Mouse (Mus musculus) layer of hippocampus, adult 8-10 months (tissue): ENCODE results near the gene B4galt1. TPM values are rescaled to one million over a fixed set of nuclear protein-coding genes. Genes with fewer than 3 reads are reported as not detected.

Experiments
- DNase-seq, 2 experiments: peaks; one replicate each; pipeline ENCODE4 v3.0.0; 2022; ENCODE audit warnings: low spot score in 2 of 2
- total RNA-seq, 4 experiments: library from RNA; stranded (reverse); gene quantifications; 2 replicates each; pipeline ENCODE4 v1.2.4; 2022

B4galt1 gene
- total RNA-seq, 4 experiments from 2014 or later = 6.7 to 13.0 (median 9.0) TPM

DNA sequence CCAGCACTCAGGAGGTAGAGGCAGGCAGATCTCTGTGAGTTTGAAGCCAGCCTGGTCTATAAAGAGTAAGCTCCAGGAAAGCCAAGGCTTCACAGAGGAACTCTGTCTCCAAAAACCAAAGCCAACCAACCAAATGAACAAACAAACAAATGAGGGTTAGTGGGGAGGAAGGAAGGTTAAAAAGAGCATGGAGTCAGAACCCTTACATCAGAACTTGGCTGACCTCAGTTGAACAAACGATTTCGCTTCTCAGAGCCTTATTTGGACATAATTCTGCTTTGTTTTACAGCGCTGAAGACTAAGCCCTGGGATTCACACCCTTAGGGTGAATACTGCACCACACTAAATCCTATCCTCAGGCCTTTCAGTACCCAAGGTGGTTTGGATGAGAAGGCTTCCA lies 18.3 kb upstream of the B4galt1 start:
- no peak for DNase-seq

DNA sequence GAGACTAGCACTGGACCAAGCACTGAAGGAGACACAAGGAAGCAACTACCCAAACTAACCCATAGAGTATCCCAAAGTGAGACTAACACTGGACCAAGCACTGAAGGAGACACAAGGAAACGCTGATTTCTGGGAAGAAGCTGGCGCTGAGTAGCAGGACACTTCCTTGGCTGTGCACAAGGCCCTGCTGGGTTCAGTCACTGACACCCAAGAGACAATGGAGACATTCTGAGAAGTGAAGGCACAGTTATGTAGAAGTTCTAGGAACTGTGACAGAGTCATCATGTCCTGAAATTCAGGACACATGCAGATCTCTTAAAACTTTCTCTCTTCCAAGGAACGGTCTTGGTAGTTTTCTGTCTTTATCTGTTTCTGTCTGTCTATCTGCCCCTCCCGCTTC lies 16.4 kb upstream of the B4galt1 start:
- no peak for DNase-seq

DNA sequence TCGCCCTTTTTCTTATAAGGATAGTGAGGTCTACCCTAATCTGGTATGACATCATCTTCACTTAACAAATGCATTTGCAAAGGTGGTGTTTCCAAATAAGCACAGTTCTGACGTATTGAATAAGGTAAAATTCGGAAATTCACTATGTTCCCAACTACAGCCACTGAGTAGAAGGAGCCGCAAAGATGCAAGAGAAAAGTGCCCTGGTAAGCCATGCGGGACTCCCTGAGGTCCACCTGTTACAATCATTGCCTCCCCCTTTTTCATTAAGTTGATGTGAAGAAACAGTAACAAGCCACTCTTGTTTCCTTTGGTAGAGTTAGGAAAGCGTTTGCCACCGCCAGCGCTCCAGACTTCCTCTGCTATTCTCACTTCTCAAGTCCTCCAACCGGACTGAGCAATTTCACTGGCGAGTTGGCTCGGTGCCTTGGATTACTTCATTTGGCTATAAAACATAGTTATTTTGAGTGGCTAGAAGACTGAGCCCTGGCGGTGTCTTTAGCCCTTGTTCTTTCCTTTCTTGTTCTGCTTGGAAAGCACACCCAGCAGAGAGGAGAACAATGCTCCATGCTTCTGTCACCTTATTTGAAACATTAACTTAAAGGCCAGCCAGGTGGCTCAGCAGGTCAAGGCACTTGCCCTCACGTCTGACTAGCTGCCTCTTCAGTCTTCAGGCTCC lies 14.9 kb upstream of the B4galt1 start:
- no peak for DNase-seq

GRCm38 (mm10) chr4:40864361-40864760 lies 10.6 kb upstream of the B4galt1 start:
- no peak for DNase-seq

DNA sequence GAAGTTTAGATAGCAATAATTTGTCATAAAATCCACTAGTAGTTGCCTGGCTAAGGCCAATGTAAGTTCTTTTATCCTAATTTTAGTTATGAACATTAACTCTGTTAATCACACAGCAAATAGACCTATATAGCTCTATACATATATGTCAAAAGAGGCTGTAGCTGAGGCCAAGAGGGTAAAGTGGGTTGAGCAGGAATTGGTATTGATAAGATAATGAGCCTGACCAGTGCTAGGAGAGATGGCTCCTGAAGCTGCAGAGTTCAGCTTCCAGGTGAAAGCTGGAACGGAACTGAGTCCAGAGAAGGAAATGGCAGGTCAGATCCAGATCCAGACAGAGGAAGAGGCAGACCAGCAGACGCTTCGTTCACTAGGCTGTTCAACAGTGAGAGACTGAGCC lies 9.5 kb upstream of the B4galt1 start:
- DNase-seq = no peak

- no peak for DNase-seq
Measured at GRCm38 (mm10) chr4:40861131-40861530, 7.3 kb upstream of the B4galt1 start.

- DNase-seq = no peak
Measured at GRCm38 (mm10) chr4:40857824-40858346, 4.1 kb upstream of the B4galt1 start.

DNA sequence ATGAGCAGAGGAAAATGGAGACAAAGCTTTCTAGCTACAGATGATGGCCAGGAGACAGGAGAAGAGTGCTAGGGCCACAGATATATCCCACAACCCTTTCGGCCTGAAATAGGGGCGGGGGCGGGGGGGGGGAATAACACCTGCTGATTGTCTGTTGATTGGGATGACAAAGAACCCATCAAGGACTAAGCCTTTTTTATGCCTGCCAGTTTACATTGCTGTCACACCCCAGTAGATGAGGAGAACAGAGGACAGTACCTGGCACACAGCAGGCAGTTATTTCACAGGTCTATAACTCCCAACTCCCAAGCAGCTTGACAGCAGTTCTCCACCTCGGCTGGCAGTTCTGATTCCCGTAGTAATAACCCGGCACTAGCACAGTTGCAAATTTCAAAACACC lies 2.8 kb upstream of the B4galt1 start:
- no peak for DNase-seq

- DNase-seq = peak in 1 of 2 experiments; percentile 28
Measured at GRCm38 (mm10) chr4:40854387-40854933, 655 bp upstream of the B4galt1 start.

- DNase-seq = no peak
Measured at GRCm38 (mm10) chr4:40852861-40853564, 792 bp downstream of the B4galt1 start.

DNA sequence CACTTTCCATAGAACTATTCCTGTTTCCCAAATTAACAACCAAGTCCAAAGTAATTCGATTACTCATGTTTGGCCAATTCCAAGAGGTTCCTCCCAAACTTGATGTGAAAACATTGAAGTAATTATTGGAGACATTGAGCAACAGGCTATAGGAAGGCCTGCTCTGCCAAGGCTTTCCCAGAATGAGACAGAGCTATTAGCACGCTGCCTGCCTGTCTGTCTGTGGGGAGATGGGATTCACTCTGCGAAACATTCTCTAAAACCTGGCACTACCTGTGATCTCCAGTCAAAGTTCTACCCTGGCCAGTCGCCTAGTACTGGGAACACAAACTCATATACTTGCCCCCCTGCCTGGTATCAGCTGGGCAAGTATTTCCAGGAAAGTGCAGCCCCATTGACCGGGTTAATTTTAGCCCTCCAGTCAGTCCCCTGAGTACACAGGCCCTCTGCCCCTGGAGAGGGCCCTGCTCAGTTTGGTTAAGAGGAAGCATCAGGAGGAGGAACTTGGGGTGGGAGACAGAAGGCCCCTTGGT lies 1.5 kb downstream of the B4galt1 start:
- DNase-seq = no peak

DNA sequence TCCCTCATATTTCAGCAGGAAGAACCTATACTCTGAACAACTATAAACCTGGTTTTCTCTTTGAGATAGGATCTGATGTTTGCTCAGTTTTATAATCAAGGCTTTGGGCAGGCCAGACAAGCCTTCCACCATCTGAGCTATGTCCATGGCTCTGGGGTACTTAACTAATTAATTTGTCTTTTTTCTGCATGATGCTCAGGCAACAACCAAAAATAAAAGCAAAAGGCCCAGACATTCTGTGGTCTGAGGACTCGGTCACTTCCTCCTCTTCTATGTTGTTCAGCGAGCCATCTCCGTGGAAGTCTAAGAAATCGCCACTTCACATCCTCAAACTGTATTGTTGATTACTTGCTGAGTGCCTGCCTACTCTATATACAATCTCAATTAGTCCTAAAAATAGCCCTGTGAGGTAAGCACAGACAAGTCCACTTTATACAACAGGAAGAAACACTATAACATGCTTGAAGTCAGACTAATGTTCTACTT lies 2.0 kb downstream of the B4galt1 start:
- DNase-seq = no peak

DNA sequence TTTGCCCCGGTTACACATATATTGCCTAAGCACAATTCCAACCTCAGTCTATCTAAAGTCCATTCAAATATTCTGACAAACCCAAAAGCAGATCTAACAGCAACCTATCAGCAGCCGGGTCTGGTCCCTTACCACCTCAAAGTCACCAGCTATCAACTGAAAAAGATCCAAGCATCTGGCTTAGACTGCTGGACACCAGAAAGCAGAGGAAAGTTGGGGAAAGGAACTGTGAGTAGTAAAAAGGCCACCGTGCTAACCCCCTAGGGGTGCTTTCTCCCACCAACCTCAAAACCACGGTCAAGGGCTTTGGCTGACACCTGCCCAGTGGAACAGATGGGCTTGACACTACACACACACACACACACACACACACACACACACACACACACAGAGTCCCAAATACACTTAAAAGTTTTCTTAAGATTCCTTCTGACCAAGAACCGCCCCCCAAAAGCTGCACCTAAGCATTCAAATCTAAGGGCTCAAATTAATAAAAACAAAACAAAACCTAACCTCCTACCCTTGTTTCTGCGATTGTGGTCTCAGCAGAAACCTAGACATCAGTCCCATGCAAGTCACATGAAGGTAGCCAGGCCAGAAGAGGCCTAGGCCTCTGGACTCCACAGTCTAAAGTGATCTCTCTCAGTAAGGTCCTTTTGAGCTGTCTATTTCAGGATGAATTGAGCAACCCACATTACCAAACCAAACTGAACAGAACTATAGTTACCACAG lies 2.6 kb downstream of the B4galt1 start:
- no peak for DNase-seq

- no peak for DNase-seq
Measured at GRCm38 (mm10) chr4:40850582-40850981, 3.2 kb downstream of the B4galt1 start.

DNA sequence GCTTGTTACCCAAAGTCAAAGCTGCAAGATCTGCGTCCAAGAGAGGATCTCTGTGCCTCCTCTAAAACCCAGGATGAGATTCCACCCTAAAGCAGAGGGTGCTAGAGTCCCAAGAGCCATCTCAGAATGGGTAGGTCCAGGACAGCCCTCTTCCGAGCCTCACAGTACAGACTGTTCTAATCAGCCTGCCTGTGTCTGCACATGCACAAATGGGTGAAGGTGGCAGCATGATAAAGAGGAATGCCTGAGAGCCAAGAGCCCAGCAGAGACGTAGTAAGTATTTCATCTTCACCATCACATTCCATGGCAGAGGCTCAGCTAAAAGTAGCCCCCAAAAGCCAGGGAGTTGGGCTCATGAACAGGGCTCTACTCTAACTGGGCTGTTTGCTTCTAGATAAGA lies 4.3 kb downstream of the B4galt1 start:
- DNase-seq = no peak

DNA sequence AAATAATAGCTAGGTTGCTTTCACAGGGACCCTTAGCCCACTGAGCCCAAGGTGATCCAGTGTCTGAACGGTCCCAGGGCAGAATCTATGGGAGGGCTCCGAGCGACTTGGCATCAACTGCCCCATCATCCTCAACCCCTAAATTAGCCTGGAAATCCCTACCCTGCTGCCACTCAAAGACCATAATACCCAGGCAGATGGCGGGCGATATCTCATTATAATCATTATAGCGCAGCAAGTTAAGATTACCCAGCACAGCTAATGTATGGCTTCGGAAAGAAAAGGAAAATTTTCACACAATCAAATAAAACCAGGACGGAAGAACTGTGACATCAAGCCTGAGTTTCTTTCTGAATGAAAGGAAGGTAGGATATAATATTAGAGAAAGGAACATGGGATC lies 5.6 kb downstream of the B4galt1 start:
- no peak for DNase-seq

DNA sequence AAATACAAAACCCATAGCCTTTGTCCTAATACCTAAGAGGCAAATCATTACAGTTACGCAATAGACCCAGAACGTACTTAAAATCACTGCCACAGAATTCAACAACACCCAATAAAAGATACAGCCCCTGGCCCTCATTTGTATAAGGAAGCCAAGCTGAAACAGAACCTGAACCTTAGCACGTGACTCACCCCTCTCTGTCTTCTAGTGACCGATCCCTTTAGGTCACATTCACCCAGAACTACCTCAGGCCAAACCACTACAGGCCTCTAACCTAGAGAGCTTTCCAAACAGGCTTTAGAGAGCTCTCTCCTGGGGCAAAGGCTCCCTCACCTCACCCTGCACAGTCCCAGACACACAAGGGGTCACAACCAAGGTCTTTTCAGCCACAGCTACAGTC lies 6.6 kb downstream of the B4galt1 start:
- DNase-seq = no peak

DNA sequence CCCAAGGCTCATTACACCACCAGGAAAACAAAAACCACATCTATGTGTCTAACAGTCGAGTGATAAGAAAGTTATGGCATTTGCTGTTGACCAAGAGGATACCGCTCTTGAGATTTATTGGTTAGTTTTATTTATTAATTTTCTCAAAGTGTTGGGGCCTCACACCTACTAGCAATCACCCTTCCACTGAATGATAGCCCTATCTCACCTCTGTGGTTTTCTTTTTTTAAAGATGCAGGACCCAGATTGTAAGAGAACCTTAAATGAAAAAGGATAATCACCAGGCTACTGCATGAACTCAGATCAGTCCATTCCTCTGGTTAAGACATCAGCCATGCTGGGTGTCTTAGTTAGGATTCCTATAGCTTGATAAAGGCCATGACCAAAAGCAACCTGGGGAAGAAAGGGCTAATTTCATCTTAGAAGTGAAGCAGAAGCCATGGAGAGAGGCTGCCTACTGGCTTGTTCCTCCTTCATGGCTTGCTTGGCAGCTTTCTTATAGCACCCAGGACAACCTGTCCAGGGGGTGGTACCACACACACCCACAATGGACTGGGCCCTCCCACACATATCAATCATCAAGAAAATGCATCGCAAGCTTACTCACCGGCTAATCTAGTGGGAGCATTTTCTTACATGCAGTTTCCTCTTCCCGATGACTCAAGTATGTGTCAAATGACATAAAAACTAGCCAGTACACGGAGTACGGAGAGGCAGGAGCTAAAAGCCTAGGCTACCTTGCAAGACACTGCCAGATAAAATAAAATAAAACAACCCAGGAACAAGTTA lies 7.5 kb downstream of the B4galt1 start:
- DNase-seq = no peak

DNA sequence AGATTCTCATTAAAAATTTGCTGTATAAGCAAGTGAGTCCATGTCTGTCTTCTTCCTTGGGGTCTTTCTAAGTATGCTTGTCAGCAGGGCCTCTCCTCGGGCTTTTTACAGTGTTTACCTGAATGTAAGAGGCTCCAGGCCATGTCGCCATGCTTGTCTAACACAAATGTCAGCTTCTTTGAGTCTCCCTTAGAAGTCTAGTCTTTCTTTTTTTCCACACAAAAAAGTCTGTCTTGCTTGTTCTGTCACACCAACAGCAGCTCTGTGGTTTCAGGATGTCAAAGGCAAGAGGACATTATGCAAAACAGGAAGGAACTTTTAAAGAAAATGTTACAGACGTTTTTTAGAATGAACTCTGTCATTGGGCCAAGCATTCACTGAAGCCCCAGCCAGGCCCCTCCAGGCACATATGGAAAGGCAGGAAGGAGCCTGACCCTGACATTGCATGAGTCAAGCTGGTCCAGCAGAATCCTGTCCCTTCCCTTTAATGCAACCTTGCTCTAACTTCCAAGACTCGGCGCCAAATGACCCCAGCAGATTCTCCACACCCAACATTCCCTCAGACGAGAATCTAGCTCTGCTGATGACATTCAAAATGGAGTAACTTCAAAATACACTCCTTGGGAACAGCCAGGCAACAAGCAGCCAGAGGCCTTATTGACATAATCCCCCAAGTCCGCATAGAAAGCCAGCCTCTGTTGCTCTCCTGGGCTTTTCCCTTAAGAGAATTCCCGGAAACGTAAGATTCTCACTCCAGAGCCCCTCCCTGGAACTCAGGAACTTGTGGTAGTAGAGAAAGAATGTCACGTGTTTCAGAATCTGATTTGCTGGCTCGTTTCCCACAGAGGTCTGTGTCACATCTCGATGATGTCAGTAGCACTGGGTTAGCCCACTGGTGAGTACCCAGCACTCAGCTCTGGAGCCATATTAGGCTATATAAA lies 8.7 kb downstream of the B4galt1 start:
- no peak for DNase-seq
